Mouse (Mus musculus) C2C12 (cell line): ENCODE results near the gene Pgam5.

Source experiments
- CEBPB ChIP-seq: IDR thresholded peaks from one replicate; pipeline ENCODE4 v1.6.1; 2011; ENCODE audit warnings: low read depth, mild to moderate bottlenecking, control low read depth, moderate library complexity
- CTCF ChIP-seq: IDR thresholded peaks from one replicate; pipeline ENCODE4 v1.5.1; 2011; ENCODE audit not compliant: control insufficient read depth, insufficient read depth, insufficient read length
- FOSL1 ChIP-seq: IDR thresholded peaks from one replicate; pipeline ENCODE4 v1.8.0; 2011; ENCODE audit warnings: mild to moderate bottlenecking, low read length; ENCODE audit not compliant: poor library complexity, insufficient read depth, severe bottlenecking
- MAX ChIP-seq: IDR thresholded peaks from one replicate; pipeline ENCODE4 v1.6.1; 2011; ENCODE audit warnings: mild to moderate bottlenecking, control low read depth
- MYOD1 ChIP-seq: IDR thresholded peaks from one replicate; pipeline ENCODE4 v1.6.1; 2011; ENCODE audit warnings: low read depth; ENCODE audit not compliant: control insufficient read depth, insufficient read length
- MYOG ChIP-seq: IDR thresholded peaks from one replicate; pipeline ENCODE4 v1.6.1; 2011; ENCODE audit not compliant: control insufficient read depth, insufficient read length; ENCODE audit errors: extremely low read depth
- USF1 ChIP-seq: IDR thresholded peaks from one replicate; pipeline ENCODE4 v1.6.1; 2011; ENCODE audit warnings: low read depth, mild to moderate bottlenecking, control low read depth, moderate library complexity

DNA sequence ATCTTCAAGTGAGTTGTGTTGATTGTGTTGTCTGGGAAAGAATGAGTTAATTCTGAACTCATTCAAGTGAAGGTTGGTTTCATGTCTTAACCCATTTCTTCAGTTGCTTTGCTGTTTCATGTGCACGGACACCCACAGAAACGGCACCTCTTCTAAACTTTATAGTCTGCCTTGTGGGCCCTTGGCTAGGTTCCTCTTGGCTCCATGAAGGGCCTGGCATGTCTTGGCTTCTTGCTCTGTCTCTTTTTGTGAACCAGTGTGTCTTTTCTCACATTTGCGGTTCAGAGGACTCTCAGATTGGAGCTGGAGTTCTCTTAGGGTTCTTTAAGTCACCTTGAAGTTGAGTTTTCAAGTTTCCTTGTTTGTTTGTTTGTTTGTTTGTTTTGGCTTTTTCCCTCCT is 44.7 kb downstream of the Pgam5 start:
- TF ChIP-seq CEBPB: no peak
- TF ChIP-seq CTCF: no peak
- no peak for TF ChIP-seq MAX
- TF ChIP-seq USF1: no peak
- no peak for TF ChIP-seq MYOG
- TF ChIP-seq FOSL1: no peak
- TF ChIP-seq MYOD1: no peak
